Mouse (Mus musculus) olfactory bulb, adult 2 months (tissue): ENCODE data around the gene Dnmt3c. TPM values are rescaled to one million over a fixed set of nuclear protein-coding genes. Genes with fewer than 3 reads are reported as not detected.
"Not testable (repeated sequence)": the region's sequence is repeated elsewhere in the genome, so short reads cannot be mapped to it uniquely, and the experiment has no call there.

Experiments used
- H3K27ac ChIP-seq: fragments of 200-500 bp; 2 replicates; pipeline ENCODE4 v1.5.1; 2012; ENCODE audit warnings: low read depth, low read length; ENCODE audit not compliant: insufficient read depth
- H3K4me1 ChIP-seq: fragments of 200-500 bp; 2 replicates; pipeline ENCODE4 v1.6.1; 2012; ENCODE audit warnings: low read length; ENCODE audit not compliant: control insufficient read depth, insufficient read depth
- H3K4me3 ChIP-seq: fragments of 200-500 bp; 2 replicates; pipeline ENCODE4 v1.5.1; 2012; ENCODE audit warnings: mild to moderate bottlenecking, low read depth, low read length, moderate library complexity; ENCODE audit not compliant: insufficient read depth
- CTCF ChIP-seq: fragments of 200-500 bp; IDR thresholded peaks from 2 replicates; pipeline ENCODE4 v1.5.1; 2012; ENCODE audit warnings: low read depth, mild to moderate bottlenecking, low read length, moderate library complexity; ENCODE audit not compliant: insufficient read depth
- POLR2A ChIP-seq: fragments of 200-500 bp; IDR thresholded peaks from 2 replicates; pipeline ENCODE4 v1.6.1; 2012; ENCODE audit warnings: mild to moderate bottlenecking, low read depth, low read length, moderate library complexity; ENCODE audit not compliant: insufficient read depth
- WGBS: fragments of 180-500 bp; shearing (Covaris S2); methylation state at CpG from one replicate; pipeline ENCODE4 v1.1.7; 2018; 5-methylcytosine and 5-hydroxymethylcytosine counted together
- polyA plus RNA-seq: library from polyadenylated mRNA; stranded (reverse); fragments of >200 nt; gene quantifications from 2 replicates; pipeline ENCODE4 v1.2.4, GENCODE M21; 2012; ENCODE audit warnings: low replicate concordance; ENCODE audit not compliant: missing spikeins, insufficient read depth, insufficient read length

Dnmt3c gene
- polyA plus RNA-seq: not detected in 2 replicates

DNA sequence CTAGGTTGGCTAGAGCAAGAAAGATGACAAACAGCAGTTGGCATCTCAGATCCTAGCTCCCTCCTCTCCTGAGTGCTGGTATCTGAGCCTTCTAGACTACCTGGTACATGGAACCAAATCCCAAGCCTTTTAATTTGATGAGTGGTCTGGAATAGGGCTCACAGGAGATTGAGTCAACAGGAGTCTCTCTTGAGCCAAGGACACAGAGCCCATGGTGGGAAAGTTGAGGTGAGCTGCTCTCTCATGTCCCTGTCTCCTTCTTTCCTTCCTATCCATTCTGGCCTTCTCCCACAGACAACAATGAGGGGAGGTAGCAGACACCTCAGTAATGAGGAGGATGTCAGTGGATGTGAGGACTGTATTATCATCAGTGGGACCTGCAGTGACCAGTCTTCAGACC, at the start of gene Dnmt3c:
Gene Dnmt3c (plus strand): TSS at position 301 of the 400 bp plus-strand sequence.
- Histone ChIP-seq H3K27ac (no peak within 1 kb of the TSS), H3K4me3 (no peak within 1 kb of the TSS), H3K4me1 (no peaks in the 10 kb centered on the region)
- TF ChIP-seq CTCF (no peak), POLR2A (no peak)

DNA sequence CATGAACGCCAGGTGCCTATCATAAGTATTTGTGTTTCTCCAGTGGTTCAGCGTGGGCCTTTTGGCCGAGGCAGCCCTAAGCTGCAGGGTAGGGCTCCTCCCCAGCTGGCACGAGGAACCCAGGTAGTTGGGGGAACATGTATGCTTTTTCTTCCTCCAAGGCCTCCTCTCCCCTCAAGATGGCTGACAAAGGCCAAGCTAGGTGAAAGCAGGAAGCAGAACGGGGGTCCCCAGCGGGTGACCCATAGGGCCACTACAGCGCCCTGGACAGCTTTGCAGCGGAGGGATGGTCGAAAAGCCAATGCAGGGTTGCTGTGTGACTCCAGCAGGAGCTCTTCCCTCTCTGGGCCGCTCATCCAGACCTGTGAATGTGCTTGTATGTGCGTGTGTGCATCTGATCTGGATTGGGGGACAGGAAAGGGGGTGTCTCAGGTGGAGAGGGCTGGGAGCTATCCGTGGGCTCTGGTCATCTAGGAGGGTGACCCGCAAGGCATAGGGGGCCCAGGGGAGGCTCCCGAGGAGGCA, 47.6 kb upstream of the Dnmt3c start:
- H3K27ac ChIP-seq: no peak overlapping the region
- no peak for TF ChIP-seq CTCF
- TF ChIP-seq POLR2A: no peak
- 23% methylated on average over 14 of the region's 14 CpGs for WGBS
- H3K4me1 ChIP-seq: peaks cover 9% of the 10 kb centered on the region
- peak overlapping the region; percentile 98 for H3K4me3 ChIP-seq

DNA sequence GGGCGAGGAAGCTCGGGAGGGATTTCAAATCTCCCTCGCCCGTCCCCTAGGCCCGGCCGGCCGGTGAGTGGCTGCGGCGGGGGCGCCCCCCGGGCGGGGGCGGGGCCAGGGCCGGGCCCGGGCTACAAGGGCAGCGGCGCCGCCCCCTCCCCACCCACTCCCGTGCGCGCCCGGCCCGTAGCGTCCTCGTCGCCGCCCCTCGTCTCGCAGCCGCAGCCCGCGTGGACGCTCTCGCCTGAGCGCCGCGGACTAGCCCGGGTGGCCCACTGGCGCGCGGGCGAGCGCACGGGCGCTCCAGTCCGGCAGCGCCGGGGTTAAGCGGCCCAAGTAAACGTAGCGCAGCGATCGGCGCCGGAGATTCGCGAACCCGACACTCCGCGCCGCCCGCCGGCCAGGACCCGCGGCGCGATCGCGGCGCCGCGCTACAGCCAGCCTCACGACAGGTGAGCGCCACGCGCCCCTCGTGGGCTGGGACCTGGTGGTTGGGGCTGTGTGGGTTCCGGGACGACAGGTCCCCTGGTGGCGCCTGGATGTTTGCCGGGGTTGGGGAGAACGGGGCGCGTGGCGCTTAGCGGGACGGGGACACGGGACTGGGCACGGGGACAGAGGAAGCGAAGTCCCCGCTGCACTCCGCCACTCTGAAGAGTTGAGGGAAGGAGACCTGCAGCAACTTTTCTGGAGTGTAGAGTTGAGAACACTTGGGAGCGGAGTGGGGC, 47.0 kb upstream of the Dnmt3c start, which contains the start of gene Dnmt3b:
Gene Dnmt3b (plus strand): TSS at position 153 of the 716 bp plus-strand sequence.
- under 1% methylated on average over 87 of the region's 93 CpGs for WGBS
- H3K27ac ChIP-seq: no peak within 1 kb of the TSS
- TF ChIP-seq CTCF: peak; percentile 11; the same call in 1 of the 2 replicates
- 0 out of 2 replicates have a peak, but pooled peaks have one; percentile 27 for TF ChIP-seq POLR2A

DNA sequence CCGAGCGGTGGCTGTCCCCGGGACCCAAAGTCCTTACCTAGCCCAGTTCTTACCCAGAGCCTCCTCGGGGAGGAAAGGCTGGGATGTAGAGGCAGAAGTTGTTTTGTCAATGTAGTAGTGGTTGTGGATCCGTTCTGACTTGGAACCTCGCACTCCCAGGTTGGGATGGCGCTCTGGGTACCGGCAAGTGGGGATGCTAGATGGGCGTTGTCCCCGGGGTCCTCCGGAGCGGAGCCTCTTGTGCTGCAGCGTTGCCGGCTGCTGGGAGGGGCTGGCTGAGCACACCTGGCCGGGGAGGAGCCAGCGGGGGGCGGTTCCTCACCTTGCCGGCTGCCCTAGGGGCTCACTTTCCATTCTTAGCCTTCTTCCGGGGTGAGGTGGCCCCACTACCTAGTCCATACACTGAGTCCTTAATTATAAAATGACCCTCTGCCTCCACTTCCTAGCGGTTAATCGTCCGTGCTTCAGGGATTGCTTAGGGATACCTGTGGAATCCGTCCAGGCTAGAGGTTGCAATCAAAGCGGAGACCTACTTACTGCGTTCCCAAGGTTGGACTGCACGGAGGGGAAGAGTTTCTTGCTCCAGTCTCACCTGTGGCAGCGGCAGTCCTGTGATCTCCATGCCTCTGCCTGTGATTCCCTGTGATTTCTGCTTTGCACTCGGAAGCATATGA, 46.3 kb upstream of the Dnmt3c start:
- H3K4me3 ChIP-seq: peak overlapping the region; percentile 98
- WGBS: 9% methylated on average over 28 of the region's 28 CpGs
- TF ChIP-seq CTCF (no peak), POLR2A (no peak)
- H3K4me1 ChIP-seq: peaks cover 9% of the 10 kb centered on the region
- no peak overlapping the region for H3K27ac ChIP-seq

More for the DNA sequence above, 47.0 kb upstream of the Dnmt3c start, which contains the start of gene Dnmt3b:
- peak within 1 kb of the TSS; percentile 98 for H3K4me3 ChIP-seq
- H3K4me1 ChIP-seq: peaks cover 9% of the 10 kb centered on the region

DNA sequence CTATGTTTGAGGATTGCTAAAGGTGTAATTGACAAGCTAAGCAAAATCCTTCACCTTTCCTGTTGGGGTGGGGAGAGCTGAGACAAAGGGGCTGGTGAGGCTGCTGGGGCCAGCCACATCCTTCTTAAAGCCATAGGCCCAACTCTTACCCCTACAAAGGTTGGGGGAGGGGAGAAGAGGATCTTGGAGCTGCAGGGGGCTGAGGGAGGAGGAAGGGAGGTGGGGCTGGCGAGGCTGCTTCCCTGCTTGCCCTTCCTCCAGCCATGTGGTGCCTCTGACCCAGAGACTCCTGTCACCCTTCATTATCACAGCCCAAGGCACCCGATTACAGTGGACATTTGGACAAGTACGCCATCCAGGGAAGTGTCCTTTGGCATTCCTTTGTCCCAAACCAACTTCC, 44.8 kb upstream of the Dnmt3c start:
- H3K27ac ChIP-seq: no peak overlapping the region
- H3K4me1 ChIP-seq: peaks cover 9% of the 10 kb centered on the region
- TF ChIP-seq CTCF (no peak), POLR2A (no peak)
- no peak overlapping the region for H3K4me3 ChIP-seq
- WGBS: 78% methylated on average over 3 of the region's 3 CpGs

DNA sequence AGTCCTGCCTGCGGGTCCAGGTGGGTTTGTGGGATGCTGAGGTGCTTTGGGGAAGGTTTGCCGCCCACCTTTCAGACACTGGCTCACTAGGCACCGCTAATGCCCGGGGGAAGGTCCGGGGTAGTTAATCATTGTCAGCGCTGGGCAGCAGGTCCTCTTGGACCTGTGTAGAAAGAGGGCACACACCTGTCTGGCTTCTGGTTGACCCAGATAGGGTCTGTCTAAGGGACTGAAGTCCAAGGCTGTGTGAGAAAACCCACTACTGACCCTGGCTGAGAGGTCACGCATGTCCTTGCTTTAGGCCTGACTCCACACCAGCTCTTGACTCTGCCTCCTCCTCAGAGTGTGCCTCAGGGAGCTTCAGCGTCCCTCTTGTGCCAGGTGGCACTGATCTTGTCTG, 38.8 kb upstream of the Dnmt3c start:
- not testable (repeated sequence) for H3K27ac ChIP-seq, H3K4me3 ChIP-seq, H3K4me1 ChIP-seq
- WGBS: 92% methylated on average over 8 of the region's 8 CpGs

DNA sequence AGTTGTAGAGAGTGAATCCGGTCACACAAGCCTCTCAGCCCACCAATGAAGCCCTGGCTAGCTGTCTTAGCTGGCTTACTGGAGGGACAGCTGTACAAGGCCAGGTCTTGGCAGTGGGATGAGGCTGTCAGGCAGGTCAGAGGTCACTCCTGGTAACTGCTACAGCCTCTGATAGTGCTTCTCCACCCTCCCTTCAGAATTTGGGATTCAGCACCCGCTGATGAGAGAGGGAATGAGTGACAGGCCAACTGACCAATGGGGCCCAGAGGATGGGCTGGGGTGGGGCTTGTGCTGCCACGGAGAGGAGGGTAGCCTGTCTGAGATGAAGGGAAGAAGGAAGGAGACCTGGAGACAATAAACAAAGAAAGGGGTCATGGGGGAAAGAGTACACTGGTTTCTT, 35.8 kb upstream of the Dnmt3c start:
- Histone ChIP-seq H3K27ac (no peak overlapping the region), H3K4me3 (no peak overlapping the region), H3K4me1 (no peaks in the 10 kb centered on the region)
- TF ChIP-seq POLR2A (no peak), CTCF (no peak)
- WGBS: 66% methylated on average over 3 of the region's 3 CpGs

DNA sequence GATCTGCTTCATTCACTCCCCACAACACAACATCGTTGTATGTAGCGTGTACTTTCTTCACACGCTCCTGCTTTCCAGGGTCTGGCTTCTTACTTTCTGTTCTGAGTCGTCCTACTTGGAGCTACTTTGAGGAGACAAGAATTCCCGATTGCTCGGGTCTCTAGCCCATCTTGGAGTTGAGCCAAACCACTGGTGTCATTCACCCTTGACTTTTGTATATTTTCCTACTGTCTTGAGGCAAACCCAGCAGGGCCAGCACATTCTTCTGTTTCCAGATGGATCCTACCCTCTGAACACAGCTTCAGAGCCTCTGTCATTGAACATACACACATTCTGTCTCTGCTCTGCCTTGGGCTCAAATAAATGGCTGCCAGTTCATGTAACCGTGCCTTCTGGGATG, 31.1 kb upstream of the Dnmt3c start:
- H3K27ac ChIP-seq: no peak overlapping the region
- no peaks in the 10 kb centered on the region for H3K4me1 ChIP-seq
- TF ChIP-seq POLR2A (no peak), CTCF (no peak)
- WGBS: 80% methylated on average over 7 of the region's 7 CpGs
- H3K4me3 ChIP-seq: no peak overlapping the region

DNA sequence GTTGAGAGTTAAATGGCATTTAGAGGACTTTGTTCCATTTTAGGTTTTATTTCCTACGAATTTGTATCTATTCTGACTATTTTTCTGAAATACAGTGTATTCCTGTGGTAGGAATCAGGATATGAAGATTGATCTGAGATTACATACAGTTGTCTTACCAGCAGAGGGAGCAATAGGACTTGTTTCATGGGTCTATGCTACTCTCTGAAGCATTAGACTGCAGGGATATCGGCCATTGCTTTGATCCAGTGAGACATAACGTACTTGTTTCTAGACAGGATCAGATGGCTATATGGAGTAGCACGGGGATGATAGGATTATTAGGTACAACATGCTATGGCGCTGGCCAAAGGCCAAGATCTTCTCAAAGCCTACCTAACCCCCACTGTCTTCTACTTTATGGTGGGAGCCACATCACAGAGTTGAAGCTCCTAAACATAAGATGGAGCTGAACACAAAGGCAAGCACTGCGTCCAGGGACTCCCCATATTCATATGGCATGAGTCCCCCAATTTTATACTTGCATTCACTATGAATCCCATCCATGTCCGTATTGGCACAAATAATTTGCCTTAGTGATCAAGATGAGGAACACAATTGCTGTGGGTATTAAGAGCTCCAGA, 27.6 kb upstream of the Dnmt3c start:
- no peaks in the 10 kb centered on the region for H3K4me1 ChIP-seq
- 51% methylated on average over 7 of the region's 7 CpGs for WGBS

More for the DNA sequence above, 27.6 kb upstream of the Dnmt3c start:
- TF ChIP-seq CTCF: no peak
- TF ChIP-seq POLR2A: no peak
- H3K27ac ChIP-seq: no peak overlapping the region
- H3K4me3 ChIP-seq: no peak overlapping the region
